In genomic region chr11:3516121-3516520, GRCm38 (mm10) we compare ENCODE assay signal across 10 mouse cellular contexts. TPM values are rescaled to one million over a fixed set of nuclear protein-coding genes. Genes with fewer than 3 reads are reported as not detected.
DNase-seq lines count a peak whose midpoint lies in the region; ATAC-seq and TF ChIP-seq lines count a peak whose summit lies in the region.
"Had no signal": no experiment of that assay in that cellular context is flagged by ENCODE, and none has a peak within 500 bp of the region (broad histone marks: within the 10 kb centered on the region; RNA-seq: fewer than 3 reads in every experiment).

No protein-coding gene starts in this region.

- H3K4me2 ChIP-seq in heart, embryonic 16.5 days (ENCODE audit: low read depth, low read length) = peak overlapping the region; percentile 77
- H3K4me2 ChIP-seq in midbrain, embryonic 16.5 days (ENCODE audit: low read length) = peak overlapping the region; percentile 86
- no peak overlapping the region for H3K4me2 ChIP-seq in midbrain, embryonic 11.5 days
- peak overlapping the region; percentile 71 for H3K4me2 ChIP-seq in stomach, embryonic 15.5 days
- H3K4me2 ChIP-seq in liver, postnatal 0 days (ENCODE audit: low read depth, low read length) = no peak overlapping the region

- ATAC-seq in heart, embryonic 16.5 days (replicated peaks; ENCODE audit: extremely low read depth, insufficient read depth, low FRiP score) = no peak
- no peak for ATAC-seq in midbrain, embryonic 16.5 days
- no peak for ATAC-seq in midbrain, embryonic 11.5 days (ENCODE audit: low FRiP score)
- ATAC-seq in stomach, embryonic 15.5 days (ENCODE audit: insufficient read depth, low FRiP score, low read depth) = no peak
- ATAC-seq in liver, postnatal 0 days = no peak
- ATAC-seq in activated CD4-positive, CD25-positive, alpha-beta regulatory T cell, adult 4 months = no peak
- ATAC-seq: liver, embryonic 12.5 days had no signal

- H3K4me1 ChIP-seq in heart, embryonic 16.5 days (ENCODE audit: control insufficient read depth, insufficient read depth, low read length) = peaks cover 22% of the 10 kb centered on the region
- H3K4me1 ChIP-seq in midbrain, embryonic 16.5 days (ENCODE audit: control insufficient read depth, insufficient read depth, low read length) = peaks cover 9% of the 10 kb centered on the region
- H3K4me1 ChIP-seq in midbrain, embryonic 11.5 days (ENCODE audit: control insufficient read depth, insufficient read depth, low read length) = peaks cover 14% of the 10 kb centered on the region
- H3K4me1 ChIP-seq in stomach, embryonic 15.5 days = peaks cover 21% of the 10 kb centered on the region
- peaks cover 14% of the 10 kb centered on the region for H3K4me1 ChIP-seq in liver, postnatal 0 days (ENCODE audit: insufficient read depth)

- no peak overlapping the region for H3K27ac ChIP-seq in heart, embryonic 16.5 days (ENCODE audit: low read length)
- no peak overlapping the region for H3K27ac ChIP-seq in midbrain, embryonic 16.5 days (ENCODE audit: low read length)
- H3K27ac ChIP-seq in midbrain, embryonic 11.5 days (ENCODE audit: low read depth, low read length) = no peak overlapping the region
- no peak overlapping the region for H3K27ac ChIP-seq in stomach, embryonic 15.5 days
- H3K27ac ChIP-seq in liver, postnatal 0 days (ENCODE audit: low read depth) = no peak overlapping the region
- H3K27ac ChIP-seq: liver, embryonic 12.5 days had no signal

- no peak for TF ChIP-seq EP300 in liver, postnatal 0 days (IDR thresholded peaks at IDR 0.05; ENCODE audit: low read depth)

- H3K27me3 ChIP-seq in heart, embryonic 16.5 days (ENCODE audit: control insufficient read depth, insufficient read depth, low read length) = no peaks in the 10 kb centered on the region
- peaks cover 10% of the 10 kb centered on the region for H3K27me3 ChIP-seq in midbrain, embryonic 16.5 days (ENCODE audit: control insufficient read depth, insufficient read depth, low read depth, low read length)
- H3K27me3 ChIP-seq in midbrain, embryonic 11.5 days (ENCODE audit: control insufficient read depth, insufficient read depth, low read length) = peaks cover 24% of the 10 kb centered on the region
- H3K27me3 ChIP-seq in stomach, embryonic 15.5 days (replicated peaks) = no peaks in the 10 kb centered on the region
- H3K27me3 ChIP-seq in liver, postnatal 0 days (ENCODE audit: insufficient read depth, low read length) = peaks cover 27% of the 10 kb centered on the region

- WGBS in heart, embryonic 16.5 days = 81% methylated on average over 5 of the region's 5 CpGs
- WGBS in midbrain, embryonic 16.5 days = 84% methylated on average over 5 of the region's 5 CpGs
- 81% methylated on average over 5 of the region's 5 CpGs for WGBS in midbrain, embryonic 11.5 days
- WGBS in stomach, embryonic 15.5 days = 80% methylated on average over 5 of the region's 5 CpGs
- WGBS in liver, postnatal 0 days (ENCODE audit: insufficient replicate concordance) = 74% methylated on average over 5 of the region's 5 CpGs

- H3K9me3 ChIP-seq in heart, embryonic 16.5 days (replicated peaks; ENCODE audit: control insufficient read depth, low read length) = no peaks in the 10 kb centered on the region
- no peaks in the 10 kb centered on the region for H3K9me3 ChIP-seq in midbrain, embryonic 16.5 days (replicated peaks; ENCODE audit: control insufficient read depth, low read length, poor library complexity, severe bottlenecking)
- H3K9me3 ChIP-seq in midbrain, embryonic 11.5 days (ENCODE audit: control insufficient read depth, low read length) = no peaks in the 10 kb centered on the region
- no peaks in the 10 kb centered on the region for H3K9me3 ChIP-seq in stomach, embryonic 15.5 days
- H3K9me3 ChIP-seq in liver, postnatal 0 days (ENCODE audit: low read length) = no peaks in the 10 kb centered on the region
- H3K9me3 ChIP-seq: liver, embryonic 12.5 days had no signal

- H3K36me3 ChIP-seq in heart, embryonic 16.5 days (ENCODE audit: control insufficient read depth, insufficient read depth) = peaks cover 8% of the 10 kb centered on the region; the same call in 1 of the 2 replicates
- H3K36me3 ChIP-seq in midbrain, embryonic 16.5 days (ENCODE audit: control insufficient read depth, insufficient read depth, low read length) = no peaks in the 10 kb centered on the region
- H3K36me3 ChIP-seq in midbrain, embryonic 11.5 days (ENCODE audit: control insufficient read depth, insufficient read depth, low read length) = no peaks in the 10 kb centered on the region
- 0 out of 2 replicates have a peak, but pooled peaks cover 3% of the 10 kb centered on the region for H3K36me3 ChIP-seq in stomach, embryonic 15.5 days
- no peaks in the 10 kb centered on the region; the same call in 1 of the 2 replicates for H3K36me3 ChIP-seq in liver, postnatal 0 days (replicated peaks; ENCODE audit: insufficient read depth, low read length)

- no peak for DNase-seq in heart, adult 9 months (ENCODE audit: low spot score in 2 of 2)
- DNase-seq in midbrain, embryonic 11.5 days (ENCODE audit: low spot score, missing footprints) = no peak
- DNase-seq in induced T-regulatory cell, adult 2 months (ENCODE audit: low read depth) = peak; percentile 14
- DNase-seq in liver, postnatal 0 days = no peak
- DNase-seq: gastrocnemius, postnatal 25 days had no signal

- no peak overlapping the region for H3K4me3 ChIP-seq in heart, embryonic 16.5 days (ENCODE audit: low read length)
- no peak overlapping the region for H3K4me3 ChIP-seq in midbrain, embryonic 16.5 days (ENCODE audit: low read depth, low read length)
- no peak overlapping the region for H3K4me3 ChIP-seq in midbrain, embryonic 11.5 days (ENCODE audit: low read depth, low read length)
- H3K4me3 ChIP-seq in stomach, embryonic 15.5 days (replicated peaks) = peak overlapping the region; percentile 51; the same call in 1 of the 2 replicates
- H3K4me3 ChIP-seq in liver, postnatal 0 days (ENCODE audit: low read depth, low read length) = no peak overlapping the region

- no peak overlapping the region for H3K9ac ChIP-seq in heart, embryonic 16.5 days (ENCODE audit: low read length)
- no peak overlapping the region for H3K9ac ChIP-seq in midbrain, embryonic 16.5 days (ENCODE audit: low read depth, low read length)
- H3K9ac ChIP-seq in midbrain, embryonic 11.5 days (ENCODE audit: low read length) = no peak overlapping the region
- no peak overlapping the region for H3K9ac ChIP-seq in stomach, embryonic 15.5 days
- H3K9ac ChIP-seq in liver, postnatal 0 days (replicated peaks) = no peak overlapping the region
- H3K9ac ChIP-seq: liver, embryonic 12.5 days had no signal

- no peak for TF ChIP-seq CTCF in liver, postnatal 0 days (IDR thresholded peaks at IDR 0.05; ENCODE audit: low read depth)

RNA-seq across cellular contexts. Expression of gene Selenom, which starts 1.6 kb away (rescaled TPM):
- polyA plus RNA-seq in heart, embryonic 16.5 days (2015; fragmentation: Nextera tagmentation; extraction: Ambion mirVana) = 119 and 126 TPM in 2 replicates
- 87.5 and 129 TPM in 2 replicates for polyA plus RNA-seq in midbrain, embryonic 16.5 days (2015; fragmentation: Nextera tagmentation; extraction: Ambion mirVana)
- 55.9 and 58.9 TPM in 2 replicates for polyA plus RNA-seq in midbrain, embryonic 11.5 days (2014; fragmentation: Nextera tagmentation; extraction: Ambion mirVana)
- 125 and 131 TPM in 2 replicates for polyA plus RNA-seq in stomach, embryonic 15.5 days (2015; fragmentation: Nextera tagmentation; extraction: Ambion mirVana)
- polyA plus RNA-seq in liver, postnatal 0 days (2015; fragmentation: Nextera tagmentation; extraction: Ambion mirVana) = 9.9 and 11.7 TPM in 2 replicates
- 1 to 10 TPM; 5.2 to 8.0 TPM for polyA plus RNA-seq in activated CD4-positive, CD25-positive, alpha-beta regulatory T cell, adult 4 months (2017; shearing (Covaris generic))

RNA-seq across cellular contexts. Expression of gene Inpp5j, which starts 11.5 kb away (rescaled TPM):
- polyA plus RNA-seq in heart, embryonic 16.5 days (2015; fragmentation: Nextera tagmentation; extraction: Ambion mirVana) = 10.9 and 12.1 TPM in 2 replicates
- 8.3 and 10.3 TPM in 2 replicates for polyA plus RNA-seq in midbrain, embryonic 16.5 days (2015; fragmentation: Nextera tagmentation; extraction: Ambion mirVana)
- polyA plus RNA-seq in midbrain, embryonic 11.5 days (2014; fragmentation: Nextera tagmentation; extraction: Ambion mirVana) = 0.07 and 0.16 TPM in 2 replicates
- polyA plus RNA-seq in stomach, embryonic 15.5 days (2015; fragmentation: Nextera tagmentation; extraction: Ambion mirVana) = 2.9 and 3.4 TPM in 2 replicates
- polyA plus RNA-seq in liver, postnatal 0 days (2015; fragmentation: Nextera tagmentation; extraction: Ambion mirVana) = 0.83 and 0.86 TPM in 2 replicates
- polyA plus RNA-seq in activated CD4-positive, CD25-positive, alpha-beta regulatory T cell, adult 4 months (2017; shearing (Covaris generic)) = not detected

RNA-seq across cellular contexts. Expression of gene Smtn, which starts 24.3 kb away (rescaled TPM):
- 93.9 and 104 TPM in 2 replicates for polyA plus RNA-seq in heart, embryonic 16.5 days (2015; fragmentation: Nextera tagmentation; extraction: Ambion mirVana)
- 14.2 and 14.7 TPM in 2 replicates for polyA plus RNA-seq in midbrain, embryonic 16.5 days (2015; fragmentation: Nextera tagmentation; extraction: Ambion mirVana)
- polyA plus RNA-seq in midbrain, embryonic 11.5 days (2014; fragmentation: Nextera tagmentation; extraction: Ambion mirVana) = 26.6 and 27.1 TPM in 2 replicates
- 97.9 and 105 TPM in 2 replicates for polyA plus RNA-seq in stomach, embryonic 15.5 days (2015; fragmentation: Nextera tagmentation; extraction: Ambion mirVana)
- polyA plus RNA-seq in liver, postnatal 0 days (2015; fragmentation: Nextera tagmentation; extraction: Ambion mirVana) = 8.4 and 8.9 TPM in 2 replicates
- polyA plus RNA-seq in activated CD4-positive, CD25-positive, alpha-beta regulatory T cell, adult 4 months (2017; shearing (Covaris generic)) = 1 to 10 TPM; 1.7 to 3.4 TPM

RNA-seq across cellular contexts. Expression of gene Pla2g3, which starts 28.0 kb away (rescaled TPM):
- 0.20 and 0.22 TPM in 2 replicates for polyA plus RNA-seq in heart, embryonic 16.5 days (2015; fragmentation: Nextera tagmentation; extraction: Ambion mirVana)
- polyA plus RNA-seq in midbrain, embryonic 16.5 days (2015; fragmentation: Nextera tagmentation; extraction: Ambion mirVana) = 1.7 and 3.9 TPM in 2 replicates
- polyA plus RNA-seq in midbrain, embryonic 11.5 days (2014; fragmentation: Nextera tagmentation; extraction: Ambion mirVana) = 0.38 and 0.54 TPM in 2 replicates
- 0.48 and 0.82 TPM in 2 replicates for polyA plus RNA-seq in stomach, embryonic 15.5 days (2015; fragmentation: Nextera tagmentation; extraction: Ambion mirVana)
- polyA plus RNA-seq in liver, postnatal 0 days (2015; fragmentation: Nextera tagmentation; extraction: Ambion mirVana) = 0.07 TPM in 1 of 2 replicates, not detected in the other
- polyA plus RNA-seq in activated CD4-positive, CD25-positive, alpha-beta regulatory T cell, adult 4 months (2017; shearing (Covaris generic)) = under 1 TPM; 0.22 to 0.42 TPM

Comparison
In these comparisons a context has a peak if more than half of its experiments do, and no peak if none do; other contexts are left out.
1. H3K4me2 ChIP-seq: peak in heart, embryonic 16.5 days (single experiment), midbrain, embryonic 16.5 days (single experiment) and stomach, embryonic 15.5 days (single experiment); none in midbrain, embryonic 11.5 days (single experiment) and liver, postnatal 0 days (single experiment).